ENCODE assay signal across 24 mouse cellular contexts in genomic region chr13:9971845-9972244, GRCm38 (mm10).
DNase-seq lines count a peak whose midpoint lies in the region; ATAC-seq and TF ChIP-seq lines count a peak whose summit lies in the region.
"Had no signal": no experiment of that assay in that cellular context is flagged by ENCODE, and none has a peak within 500 bp of the region (broad histone marks: within the 10 kb centered on the region; RNA-seq: fewer than 3 reads in every experiment).

No protein-coding gene starts in this region.

- H3K9me3 ChIP-seq in hindbrain, embryonic 14.5 days (ENCODE audit: control insufficient read depth, low read length): no peaks in the 10 kb centered on the region
- H3K9me3 ChIP-seq in hindbrain, embryonic 13.5 days: no peaks in the 10 kb centered on the region
- H3K9me3 ChIP-seq: embryonic facial prominence, embryonic 15.5 days; forebrain, embryonic 10.5 days; G1E; heart, embryonic 10.5 days; hindbrain, embryonic 15.5 days had no signal

- H3K27me3 ChIP-seq in hindbrain, embryonic 14.5 days (ENCODE audit: control insufficient read depth, insufficient read depth, low read length): no peaks in the 10 kb centered on the region
- no peaks in the 10 kb centered on the region for H3K27me3 ChIP-seq in hindbrain, embryonic 13.5 days
- no peaks in the 10 kb centered on the region for H3K27me3 ChIP-seq in thymus, adult 2 months (ENCODE audit: control insufficient read depth, insufficient read depth, low read length)
- H3K27me3 ChIP-seq: embryonic facial prominence, embryonic 15.5 days; hindbrain, embryonic 15.5 days had no signal

- no peak for ATAC-seq in hindbrain, embryonic 14.5 days (ENCODE audit: low FRiP score)
- ATAC-seq in hindbrain, embryonic 13.5 days (ENCODE audit: low FRiP score): no peak
- ATAC-seq: CD4-positive, CD25-positive, alpha-beta regulatory T cell, adult 4 months; forebrain, embryonic 16.5 days; intestine, embryonic 16.5 days had no signal

- H3K4me2 ChIP-seq in hindbrain, embryonic 14.5 days (replicated peaks): no peak overlapping the region
- no peak overlapping the region for H3K4me2 ChIP-seq in hindbrain, embryonic 13.5 days
- H3K4me2 ChIP-seq: embryonic facial prominence, embryonic 15.5 days; hindbrain, embryonic 15.5 days had no signal

- no peak overlapping the region for H3K4me3 ChIP-seq in hindbrain, embryonic 14.5 days (replicated peaks; ENCODE audit: low read length)
- H3K4me3 ChIP-seq in hindbrain, embryonic 13.5 days: no peak overlapping the region
- no peak overlapping the region for H3K4me3 ChIP-seq in thymus, adult 2 months (ENCODE audit: control insufficient read depth, insufficient read depth, low read length)
- H3K4me3 ChIP-seq: embryonic facial prominence, embryonic 15.5 days; erythroblast, embryonic 14.5 days; forebrain, embryonic 10.5 days; heart, embryonic 10.5 days; hindbrain, embryonic 15.5 days had no signal

- TF ChIP-seq POLR2A in brain, embryonic 14.5 days (IDR thresholded peaks at IDR 0.05; ENCODE audit: borderline replicate concordance, extremely low read depth, insufficient read depth, insufficient read length, poor library complexity, severe bottlenecking): no peak
- TF ChIP-seq POLR2A in thymus, adult 2 months (IDR thresholded peaks at IDR 0.05; ENCODE audit: control insufficient read depth, extremely low read depth, insufficient read depth, low read length, poor library complexity): no peak

- no peak overlapping the region for H3K9ac ChIP-seq in hindbrain, embryonic 14.5 days
- H3K9ac ChIP-seq in hindbrain, embryonic 13.5 days: no peak overlapping the region
- H3K9ac ChIP-seq: embryonic facial prominence, embryonic 15.5 days; hindbrain, embryonic 15.5 days had no signal

- no peaks in the 10 kb centered on the region for H3K36me3 ChIP-seq in hindbrain, embryonic 14.5 days (replicated peaks; ENCODE audit: control insufficient read depth, insufficient read depth)
- H3K36me3 ChIP-seq in hindbrain, embryonic 13.5 days: no peaks in the 10 kb centered on the region
- no peaks in the 10 kb centered on the region for H3K36me3 ChIP-seq in thymus, adult 2 months (ENCODE audit: control insufficient read depth, insufficient read depth, low read length)
- H3K36me3 ChIP-seq: embryonic facial prominence, embryonic 15.5 days; forebrain, embryonic 10.5 days; G1E; heart, embryonic 10.5 days; hindbrain, embryonic 15.5 days had no signal

- DNase-seq in hindbrain, embryonic 14.5 days (ENCODE audit: low spot score): peak; percentile 19
- peak; percentile 19 for DNase-seq in brain, embryonic 14.5 days (ENCODE audit: low read depth)
- peak; percentile 27 for DNase-seq in thymus, adult 2 months
- peak; percentile 14 to 26 for DNase-seq in thymus, postnatal 36 days
- DNase-seq in gastrocnemius, adult 18-20 months (ENCODE audit: low spot score): no peak
- no peak for DNase-seq in cerebellum, adult 11 months
- DNase-seq: adrenal gland, adult 8-10 months; adrenal gland, postnatal 36 days; cerebellum, adult 8-10 months; cerebellum, postnatal 14 days; embryo, embryonic 11 days; gastrocnemius, postnatal 36 days; heart, adult 18-20 months; heart, postnatal 10 days had no signal

- WGBS in hindbrain, embryonic 14.5 days: 64% methylated on average over 4 of the region's 4 CpGs
- 72% methylated on average over 4 of the region's 4 CpGs for WGBS in hindbrain, embryonic 13.5 days
- WGBS in thymus, adult 2 months: 44% methylated on average over 4 of the region's 4 CpGs

- no peak overlapping the region for H3K27ac ChIP-seq in hindbrain, embryonic 14.5 days
- no peak overlapping the region for H3K27ac ChIP-seq in hindbrain, embryonic 13.5 days
- H3K27ac ChIP-seq in thymus, adult 2 months (ENCODE audit: control insufficient read depth, insufficient read depth, low read length): no peak overlapping the region
- H3K27ac ChIP-seq: embryonic facial prominence, embryonic 15.5 days; forebrain, embryonic 10.5 days; heart, embryonic 10.5 days; hindbrain, embryonic 15.5 days had no signal

- H3K4me1 ChIP-seq in hindbrain, embryonic 14.5 days (replicated peaks; ENCODE audit: control insufficient read depth, insufficient read depth, low read length): no peaks in the 10 kb centered on the region
- no peaks in the 10 kb centered on the region for H3K4me1 ChIP-seq in hindbrain, embryonic 13.5 days (replicated peaks)
- H3K4me1 ChIP-seq in thymus, adult 2 months (replicated peaks; ENCODE audit: control insufficient read depth, insufficient read depth, low read length): peaks cover 2% of the 10 kb centered on the region
- H3K4me1 ChIP-seq: embryonic facial prominence, embryonic 15.5 days; heart, embryonic 10.5 days; hindbrain, embryonic 15.5 days had no signal

- TF ChIP-seq CTCF in brain, embryonic 14.5 days (IDR thresholded peaks at IDR 0.05; ENCODE audit: borderline replicate concordance, extremely low read depth, insufficient read depth, insufficient read length): no peak
- no peak for TF ChIP-seq CTCF in thymus, adult 2 months (IDR thresholded peaks at IDR 0.05; ENCODE audit: borderline replicate concordance, control insufficient read depth, extremely low read depth, insufficient read depth, low read length, poor library complexity)

Comparison
In these comparisons a context has a peak if more than half of its experiments do, and no peak if none do; other contexts are left out.
1. DNase-seq: peak in hindbrain, embryonic 14.5 days (single experiment), brain, embryonic 14.5 days (single experiment), thymus, adult 2 months (single experiment) and thymus, postnatal 36 days (2 of 2); none in gastrocnemius, adult 18-20 months (single experiment) and cerebellum, adult 11 months (single experiment).